Mouse (Mus musculus) heart, adult 2 months (tissue): Measurements from ENCODE around the gene Atrnl1.

Source experiments
- CTCF ChIP-seq: fragments of 200-600 bp; IDR thresholded peaks from 2 replicates; pipeline ENCODE4 v1.8.1; 2022; ENCODE audit warnings: antibody characterized with exemption, mild to moderate bottlenecking, moderate library complexity
- POLR2A ChIP-seq: fragments of 200-500 bp; IDR thresholded peaks from 2 replicates; pipeline ENCODE4 v1.6.1; 2011; ENCODE audit warnings: mild to moderate bottlenecking, low read depth, low read length, control low read depth; ENCODE audit not compliant: insufficient read depth

DNA sequence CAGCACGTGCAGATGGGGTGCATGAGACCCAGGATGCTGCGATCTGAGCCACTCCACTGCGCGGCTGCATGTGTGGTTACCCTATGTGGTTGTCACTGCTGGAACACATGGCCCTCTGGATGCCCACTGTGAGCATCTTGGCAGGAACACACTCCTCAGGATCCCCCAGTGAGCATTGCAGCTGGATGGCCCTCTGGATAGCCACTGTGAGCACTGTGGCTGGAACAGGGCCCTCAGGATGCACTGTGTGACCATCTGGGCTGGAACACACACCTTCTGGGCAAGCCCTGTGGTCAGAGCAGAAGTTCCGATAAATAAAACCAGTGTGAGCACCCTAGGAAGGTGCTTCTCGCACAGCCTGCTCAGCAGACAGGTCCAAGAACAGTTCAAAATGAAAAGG, 364.4 kb downstream of the Atrnl1 start:
- TF ChIP-seq CTCF (no peak), POLR2A (no peak)
